Mouse (Mus musculus) hindbrain, embryonic 14.5 days (tissue): ENCODE measurements around the gene Cbarp. TPM values are rescaled to one million over a fixed set of nuclear protein-coding genes. Genes with fewer than 3 reads are reported as not detected.

Source experiments
- ATAC-seq: fragments of 200-750 bp; cut with Nextera tagmentation; 2 replicates; pipeline ENCODE4 v1.8.0; 2017; ENCODE audit warnings: moderate number of reproducible peaks, mild to moderate bottlenecking, moderate TSS enrichment, moderate library complexity; ENCODE audit not compliant: low FRiP score
- DNase-seq: peaks from one replicate; pipeline ENCODE4 v3.0.0-alpha.2; 2015; ENCODE audit warnings: low spot score
- H3K27ac ChIP-seq: fragments of 300-500 bp; sonication (generic); 2 replicates; pipeline ENCODE4 v1.5.1; 2014; ENCODE audit warnings: mild to moderate bottlenecking, moderate library complexity
- H3K27me3 ChIP-seq: fragments of 300-500 bp; sonication (generic); 2 replicates; pipeline ENCODE4 v1.6.1; 2014; ENCODE audit warnings: mild to moderate bottlenecking, low read length, mixed read lengths; ENCODE audit not compliant: control insufficient read depth, insufficient read depth
- H3K36me3 ChIP-seq: fragments of 300-500 bp; sonication (generic); replicated peaks from 2 replicates; pipeline ENCODE4 v1.6.1; 2014; ENCODE audit not compliant: control insufficient read depth, insufficient read depth
- H3K4me1 ChIP-seq: fragments of 300-500 bp; sonication (generic); replicated peaks from 2 replicates; pipeline ENCODE4 v1.6.1; 2014; ENCODE audit warnings: antibody characterized with exemption, low read length, mixed read lengths; ENCODE audit not compliant: control insufficient read depth, insufficient read depth
- H3K4me2 ChIP-seq: fragments of 300-500 bp; sonication (generic); replicated peaks from 2 replicates; pipeline ENCODE4 v1.6.1; 2014; ENCODE audit warnings: mild to moderate bottlenecking, moderate library complexity
- H3K4me3 ChIP-seq: fragments of 300-500 bp; sonication (generic); replicated peaks from 2 replicates; pipeline ENCODE4 v1.5.1; 2014; ENCODE audit warnings: mild to moderate bottlenecking, low read length
- H3K9ac ChIP-seq: fragments of 300-500 bp; sonication (generic); 2 replicates; pipeline ENCODE4 v1.6.1; 2014
- H3K9me3 ChIP-seq: fragments of 300-500 bp; sonication (generic); 2 replicates; pipeline ENCODE4 v1.6.1; 2016; ENCODE audit warnings: low read length; ENCODE audit not compliant: control insufficient read depth
- WGBS: fragments of 180-500 bp; shearing (Covaris S2); extraction: QIAGEN DNeasy Blood & Tissue Kit; methylation state at CpG from one replicate; pipeline ENCODE4 v1.1.7; 2014; 5-methylcytosine and 5-hydroxymethylcytosine counted together
- polyA plus RNA-seq: library from polyadenylated mRNA; unstranded; fragments of >200 nt; fragmentation: Nextera tagmentation; extraction: Ambion mirVana; gene quantifications from 2 replicates; pipeline ENCODE4 v1.2.1, GENCODE M21; 2014

Cbarp gene
- polyA plus RNA-seq, 1 experiment from 2014 or later, result 93.4 TPM

- Histone ChIP-seq H3K36me3 (peaks cover 46% of the 10 kb centered on the region), H3K27me3 (no peaks in the 10 kb centered on the region), H3K4me3 (peak overlapping the region; percentile 100; the same call in 1 of the 2 replicates), H3K4me1 (peaks cover 14% of the 10 kb centered on the region), H3K9me3 (no peaks in the 10 kb centered on the region), H3K9ac (peak overlapping the region; percentile 100), H3K4me2 (peak overlapping the region; percentile 100), H3K27ac (peak overlapping the region; percentile 99)
- DNase-seq, result no peak
- no peak for ATAC-seq
- WGBS, result 74% methylated on average over 5 of the region's 5 CpGs
Measured at GRCm38 (mm10) chr10:80147146-80147718, 6.6 kb upstream of the Cbarp start.

DNA sequence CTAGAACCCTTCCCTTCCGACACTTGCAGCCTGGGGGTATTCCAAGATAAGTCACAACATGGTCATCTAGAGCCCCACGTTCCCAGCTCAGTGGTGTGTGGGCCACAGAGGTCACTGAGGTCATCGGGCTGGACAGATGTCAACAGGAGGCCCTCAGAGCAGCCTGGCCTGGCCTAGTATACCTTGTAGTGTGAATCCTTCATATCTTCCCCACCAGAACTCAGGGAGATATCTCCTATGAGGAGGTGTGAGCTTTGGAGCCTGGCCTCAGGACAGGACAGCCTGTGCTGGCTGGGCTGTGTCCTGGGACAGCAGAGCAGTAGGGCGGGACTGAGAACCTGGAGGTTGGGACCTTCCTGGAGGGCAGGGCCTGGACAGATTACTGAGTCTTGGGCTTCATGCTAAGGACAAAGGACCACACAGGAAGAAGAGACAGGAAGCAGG, 6.0 kb upstream of the Cbarp start:
- Histone ChIP-seq H3K9me3 (no peaks in the 10 kb centered on the region), H3K4me1 (peaks cover 8% of the 10 kb centered on the region), H3K4me3 (no peak overlapping the region), H3K4me2 (no peak overlapping the region), H3K9ac (no peak overlapping the region), H3K36me3 (peaks cover 40% of the 10 kb centered on the region), H3K27ac (no peak overlapping the region), H3K27me3 (no peaks in the 10 kb centered on the region)
- WGBS, result 79% methylated on average over 4 of the region's 4 CpGs
- ATAC-seq, result no peak
- DNase-seq, result no peak

DNA sequence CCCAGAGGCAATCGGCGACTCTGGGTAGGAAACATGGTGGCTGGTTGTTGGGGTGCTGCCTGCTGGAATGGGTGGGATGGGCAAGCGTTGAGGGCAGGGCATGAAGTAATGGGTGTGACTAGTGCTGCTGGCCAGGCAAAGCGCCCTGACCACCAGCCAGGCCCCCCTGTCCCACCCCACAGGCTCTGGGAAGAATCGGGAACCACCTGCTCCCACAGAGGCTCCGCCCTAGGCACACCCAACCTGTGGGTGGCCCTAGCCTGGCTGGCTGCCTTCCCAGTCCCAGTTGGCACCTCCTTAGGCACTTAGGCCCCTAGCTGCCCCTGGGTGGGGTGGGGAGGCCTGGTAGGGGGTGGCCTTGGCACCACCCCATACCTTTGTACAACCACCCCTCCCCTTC, 5.3 kb upstream of the Cbarp start:
- Histone ChIP-seq H3K27ac (no peak overlapping the region), H3K27me3 (no peaks in the 10 kb centered on the region), H3K9ac (no peak overlapping the region), H3K4me2 (0 out of 2 replicates have a peak overlapping the region, but pooled peaks have one; percentile 10), H3K9me3 (no peaks in the 10 kb centered on the region), H3K4me1 (peaks cover 8% of the 10 kb centered on the region), H3K36me3 (peaks cover 36% of the 10 kb centered on the region), H3K4me3 (no peak overlapping the region)
- WGBS, result 89% methylated on average over 6 of the region's 6 CpGs
- ATAC-seq (no peak), DNase-seq (no peak)

GRCm38 (mm10) chr10:80144864-80145838, 4.5 kb upstream of the Cbarp start:
- Histone ChIP-seq H3K9me3 (no peaks in the 10 kb centered on the region), H3K4me1 (peaks cover 8% of the 10 kb centered on the region), H3K36me3 (peaks cover 36% of the 10 kb centered on the region), H3K27me3 (no peaks in the 10 kb centered on the region), H3K4me2 (0 out of 2 replicates have a peak overlapping the region, but pooled peaks have one; percentile 10), H3K4me3 (no peak overlapping the region), H3K9ac (no peak overlapping the region), H3K27ac (no peak overlapping the region)
- DNase-seq (peak; percentile 72), ATAC-seq (no peak)
- WGBS, result 71% methylated on average over 20 of the region's 20 CpGs

DNA sequence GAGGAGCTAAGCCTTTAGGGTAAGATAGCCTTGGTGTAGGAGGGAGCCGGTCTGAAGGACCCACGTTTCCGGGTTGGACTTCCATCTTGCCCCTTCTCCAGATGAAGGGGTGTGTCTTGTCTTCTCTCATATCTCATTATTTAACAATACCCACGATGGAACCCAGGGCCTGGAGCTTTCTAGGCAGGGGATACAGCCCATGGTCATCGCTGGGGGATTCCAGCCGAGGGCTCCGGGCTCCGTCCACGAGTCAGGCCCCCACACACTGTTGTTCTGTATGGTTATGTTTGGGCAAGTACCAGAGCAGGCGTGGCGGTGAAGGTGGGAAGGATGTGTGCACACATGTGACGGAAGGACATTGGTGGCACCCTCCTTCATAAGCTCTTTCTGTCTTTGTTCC, 3.5 kb upstream of the Cbarp start:
- DNase-seq (no peak), ATAC-seq (no peak)
- no peak overlapping the region for H3K9ac ChIP-seq
- H3K27me3 ChIP-seq, result no peaks in the 10 kb centered on the region
- peaks cover 13% of the 10 kb centered on the region for H3K4me1 ChIP-seq
- H3K36me3 ChIP-seq, result peaks cover 32% of the 10 kb centered on the region
- H3K9me3 ChIP-seq, result no peaks in the 10 kb centered on the region
- H3K4me2 ChIP-seq, result no peak overlapping the region
- H3K27ac ChIP-seq, result no peak overlapping the region
- no peak overlapping the region for H3K4me3 ChIP-seq
- 95% methylated on average over 12 of the region's 12 CpGs for WGBS

DNA sequence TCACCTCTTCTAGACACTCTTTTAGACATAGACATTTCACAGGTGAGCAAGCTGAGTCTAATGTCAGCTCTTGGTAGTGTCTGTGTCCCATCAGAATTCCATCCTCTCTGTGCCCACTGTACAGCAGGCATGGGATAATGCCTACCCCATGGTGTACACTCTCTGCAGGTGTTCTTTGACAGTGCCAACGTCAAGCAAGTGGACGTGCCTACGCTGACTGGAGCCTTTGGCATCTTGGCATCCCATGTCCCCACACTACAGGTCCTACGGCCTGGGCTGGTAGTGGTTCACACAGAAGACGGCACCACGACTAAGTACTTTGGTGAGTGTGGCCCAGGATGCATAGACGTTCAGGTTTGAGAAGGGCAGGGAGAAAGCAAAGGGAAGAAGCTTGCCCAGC, 3.0 kb upstream of the Cbarp start:
- peak overlapping the region; percentile 97; the same call in 1 of the 2 replicates for H3K4me2 ChIP-seq
- WGBS, result 91% methylated on average over 7 of the region's 7 CpGs
- peaks cover 32% of the 10 kb centered on the region for H3K36me3 ChIP-seq
- H3K9me3 ChIP-seq, result no peaks in the 10 kb centered on the region
- H3K27ac ChIP-seq, result no peak overlapping the region
- ATAC-seq (no peak), DNase-seq (no peak)
- peaks cover 13% of the 10 kb centered on the region for H3K4me1 ChIP-seq
- 0 out of 2 replicates have a peak overlapping the region, but pooled peaks have one; percentile 80 for H3K4me3 ChIP-seq
- H3K9ac ChIP-seq, result no peak overlapping the region
- no peaks in the 10 kb centered on the region for H3K27me3 ChIP-seq

DNA sequence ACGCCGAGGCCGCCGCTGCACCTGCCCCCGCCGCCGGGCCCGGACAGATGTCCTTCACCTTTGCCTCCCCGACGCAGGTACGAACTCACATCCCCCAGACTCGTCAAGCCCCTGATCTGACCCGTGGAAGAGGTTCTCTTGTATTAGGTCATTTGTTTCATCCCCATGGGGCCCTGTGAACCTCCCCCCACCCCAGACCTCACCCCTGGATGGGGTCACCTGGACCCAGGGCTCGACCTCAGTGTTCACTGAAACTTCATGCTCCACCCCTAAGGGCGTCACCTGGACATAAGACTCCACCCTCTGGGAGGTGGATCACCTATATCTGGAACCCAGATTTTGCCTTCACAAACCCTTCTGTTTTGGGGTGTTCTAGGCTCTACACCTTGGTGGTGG, 1.9 kb upstream of the Cbarp start:
- H3K9me3 ChIP-seq, result no peaks in the 10 kb centered on the region
- ATAC-seq, result no peak
- peak overlapping the region; percentile 93 for H3K9ac ChIP-seq
- peak overlapping the region; percentile 80 for H3K4me3 ChIP-seq
- peak overlapping the region; percentile 97 for H3K4me2 ChIP-seq
- peaks cover 32% of the 10 kb centered on the region for H3K36me3 ChIP-seq
- no peak for DNase-seq
- H3K27me3 ChIP-seq, result no peaks in the 10 kb centered on the region
- H3K27ac ChIP-seq, result peak overlapping the region; percentile 86
- 0% methylated on average over 15 of the region's 15 CpGs for WGBS
- peaks cover 23% of the 10 kb centered on the region for H3K4me1 ChIP-seq

GRCm38 (mm10) chr10:80141786-80142529, 1.3 kb upstream of the Cbarp start:
- no peaks in the 10 kb centered on the region for H3K27me3 ChIP-seq
- peak overlapping the region; percentile 80 for H3K4me3 ChIP-seq
- H3K9me3 ChIP-seq, result no peaks in the 10 kb centered on the region
- H3K4me1 ChIP-seq, result peaks cover 28% of the 10 kb centered on the region
- peak overlapping the region; percentile 93 for H3K9ac ChIP-seq
- H3K36me3 ChIP-seq, result peaks cover 32% of the 10 kb centered on the region
- ATAC-seq (peak; percentile 86), DNase-seq (peak; percentile 99)
- peak overlapping the region; percentile 97 for H3K4me2 ChIP-seq
- under 1% methylated on average over 42 of the region's 43 CpGs for WGBS
- H3K27ac ChIP-seq, result peak overlapping the region; percentile 86

DNA sequence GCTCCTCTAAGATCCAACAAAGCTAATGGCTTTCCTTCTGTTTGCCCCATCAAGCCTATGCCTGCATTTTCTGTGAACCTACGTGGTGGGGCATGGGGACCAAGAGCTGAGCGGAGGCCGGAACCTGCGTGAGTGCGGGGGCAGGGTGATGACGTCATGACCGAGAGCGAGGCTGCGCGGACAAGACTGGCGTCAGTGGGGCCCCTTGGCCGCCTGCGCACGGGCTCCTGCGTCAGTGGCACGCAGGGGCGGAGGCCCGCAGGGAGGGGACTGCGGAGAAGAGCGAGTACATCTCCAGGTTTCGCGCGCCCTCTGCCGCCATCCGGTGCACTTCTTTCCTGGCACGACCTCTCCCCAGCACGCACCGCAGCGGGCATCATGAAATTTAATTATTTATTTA, 608 bp upstream of the Cbarp start:
- Histone ChIP-seq H3K9me3 (no peaks in the 10 kb centered on the region), H3K4me3 (peak overlapping the region; percentile 80), H3K4me1 (peaks cover 36% of the 10 kb centered on the region), H3K36me3 (peaks cover 37% of the 10 kb centered on the region), H3K4me2 (peak overlapping the region; percentile 97), H3K9ac (peak overlapping the region; percentile 26), H3K27me3 (no peaks in the 10 kb centered on the region), H3K27ac (peak overlapping the region; percentile 86)
- under 1% methylated on average over 29 of the region's 29 CpGs for WGBS
- ATAC-seq, result peak; percentile 72
- peak; percentile 90 for DNase-seq
